Mouse (Mus musculus) neutrophil, adult 5-6 weeks (primary cell): Measurements from ENCODE around the gene Kalrn. TPM values are rescaled to one million over a fixed set of nuclear protein-coding genes. Genes with fewer than 3 reads are reported as not detected.

Source experiments
- ATAC-seq: fragments of 151-379, 151-347 bp; 2 replicates; pipeline ENCODE4 v1.8.0; 2017; ENCODE audit warnings: mild to moderate bottlenecking, moderate TSS enrichment; ENCODE audit not compliant: insufficient number of reproducible peaks, poor library complexity, low FRiP score, severe bottlenecking; ENCODE audit errors: extremely low read depth
- total RNA-seq: library from RNA; stranded (forward); fragments of 200-1000 nt; gene quantifications from 2 replicates; pipeline ENCODE4 v1.2.3, GENCODE M21; 2017

Gene Kalrn
- total RNA-seq, 1 experiment from 2014 or later, result 6.1 TPM

- no peak for ATAC-seq
Observed at GRCm38 (mm10) chr16:34302503-34302902, 270.8 kb downstream of the Kalrn start.

GRCm38 (mm10) chr16:34302063-34302462 lies 271.3 kb downstream of the Kalrn start:
- no peak for ATAC-seq

GRCm38 (mm10) chr16:34299226-34299625 lies 274.1 kb downstream of the Kalrn start:
- no peak for ATAC-seq

- ATAC-seq, result no peak
Observed at GRCm38 (mm10) chr16:34297911-34298682, 275.2 kb downstream of the Kalrn start.

GRCm38 (mm10) chr16:34294568-34294967 lies 278.8 kb downstream of the Kalrn start:
- no peak for ATAC-seq

GRCm38 (mm10) chr16:34293675-34294074 lies 279.7 kb downstream of the Kalrn start:
- ATAC-seq, result no peak

GRCm38 (mm10) chr16:34289583-34289982 lies 283.7 kb downstream of the Kalrn start:
- ATAC-seq, result no peak

GRCm38 (mm10) chr16:34282026-34282425 lies 291.3 kb downstream of the Kalrn start:
- no peak for ATAC-seq

- no peak for ATAC-seq
Observed at GRCm38 (mm10) chr16:34279654-34280383, 293.5 kb downstream of the Kalrn start.

- no peak for ATAC-seq
Observed at GRCm38 (mm10) chr16:34278249-34278790, 295.0 kb downstream of the Kalrn start.

- ATAC-seq, result no peak
Observed at GRCm38 (mm10) chr16:34274607-34275006, 298.7 kb downstream of the Kalrn start.

- ATAC-seq, result no peak
Observed at GRCm38 (mm10) chr16:34271476-34271875, 301.9 kb downstream of the Kalrn start.

- no peak for ATAC-seq
Observed at GRCm38 (mm10) chr16:34270681-34271080, 302.7 kb downstream of the Kalrn start.

- ATAC-seq, result no peak
Observed at GRCm38 (mm10) chr16:34269642-34270041, 303.7 kb downstream of the Kalrn start.

- no peak for ATAC-seq
Observed at GRCm38 (mm10) chr16:34267751-34268150, 305.6 kb downstream of the Kalrn start.

GRCm38 (mm10) chr16:34264671-34265070 lies 308.7 kb downstream of the Kalrn start:
- ATAC-seq, result no peak

- ATAC-seq, result no peak
Observed at GRCm38 (mm10) chr16:34262731-34263460, 310.4 kb downstream of the Kalrn start.

- no peak for ATAC-seq
Observed at GRCm38 (mm10) chr16:34260971-34261924, 312.1 kb downstream of the Kalrn start.
